Mouse (Mus musculus) adrenal gland, postnatal 36 days (tissue): Measurements from ENCODE around the gene Phf12. TPM values are rescaled to one million over a fixed set of nuclear protein-coding genes. Genes with fewer than 3 reads are reported as not detected.
A peak's percentile ranks its signal among the peaks of the same experiment; 100 is the strongest.

Experiments
- DNase-seq, 2 experiments: peaks; one replicate each; pipeline ENCODE4 v3.0.0; 2021; ENCODE audit warnings: mixed read lengths in 1 of 2
- microRNA-seq: library from miRNA; unstranded; fragments of <30 nt; microRNA quantifications from one replicate; pipeline ENCODE4 v1.2.0, GENCODE M21; 2021
- total RNA-seq, 2 experiments: library from RNA; stranded (reverse); gene quantifications; 2 replicates each; pipeline ENCODE4 v1.2.3; 2021

Gene Phf12
- total RNA-seq, 2 experiments from 2014 or later = 46.6 to 50.8 TPM

- no peak for DNase-seq
These were observed 91.2 kb downstream of the Phf12 start for GRCm38 (mm10) chr11:78073577-78074276.

GRCm38 (mm10) chr11:78074277-78074652 is 91.7 kb downstream of the Phf12 start:
- DNase-seq = no peak

- DNase-seq = no peak
These were observed 92.1 kb downstream of the Phf12 start for GRCm38 (mm10) chr11:78074666-78075065.

Small RNA genes within 50 kb of the gene (microRNA-seq; reads per million reads assigned to microRNA genes)
- 585 reads per million, percentile 73 among the genes with 10 or more reads in this experiment for gene Mir144
- not detected for gene Mir451a
- gene Mir451b = not detected

Other genes with a start within 250 kb of the Phf12 start
- 10 to 100 TPM; 56.7 to 76.3 TPM for gene Myo18a, start 219.5 kb upstream of the Phf12 start, total RNA-seq
- not detected for gene Gm10277, start 195.0 kb upstream of the Phf12 start, total RNA-seq
- gene Pipox, start 88.7 kb upstream of the Phf12 start, total RNA-seq = 1 to 10 TPM; 1.2 to 3.2 TPM
- 1 to 10 TPM; 1.7 to 1.9 TPM for gene Sez6, start 52.0 kb upstream of the Phf12 start, total RNA-seq
- gene Dhrs13, start 49.5 kb downstream of the Phf12 start, total RNA-seq = 10 to 100 TPM; 12.1 to 15.2 TPM
- gene Flot2, start 55.2 kb downstream of the Phf12 start, total RNA-seq = 10 to 100 TPM; 71.4 to 98.4 TPM
- gene Eral1, start 97.6 kb downstream of the Phf12 start, total RNA-seq = 10 to 100 TPM; 30.0 to 33.6 TPM
- gene Fam222b, start 111.9 kb downstream of the Phf12 start, total RNA-seq = 10 to 100 TPM; 16.9 to 20.3 TPM
- 10 to 100 TPM; 24.8 to 38.0 TPM for gene Traf4, start 182.8 kb downstream of the Phf12 start, total RNA-seq
- 10 to 100 TPM; 10.5 to 11.3 TPM for gene Nek8, start 193.9 kb downstream of the Phf12 start, total RNA-seq
- gene Tlcd1, start 194.0 kb downstream of the Phf12 start, total RNA-seq = 10 to 100 TPM; 41.5 to 88.1 TPM
- gene Rpl23a, start 200.8 kb downstream of the Phf12 start, total RNA-seq = 1,000 to 10,000 TPM; 1,640 to 1,911 TPM
- 10 to 100 TPM; 85.9 to 89.9 TPM for gene Rab34, start 205.7 kb downstream of the Phf12 start, total RNA-seq
- gene Proca1, start 210.6 kb downstream of the Phf12 start, total RNA-seq = 10 to 100 TPM; 14.1 to 15.2 TPM